Mouse (Mus musculus): ENCODE data around the gene Vps16.

Vps16 gene

GRCm38 (mm10) chr2:130457871-130458270, 33.7 kb downstream of the Vps16 start:
- DNase-seq (ENCODE audit: low read depth, low spot score): no peak

- no peak for DNase-seq (ENCODE audit: low read depth, low spot score)
Observed at GRCm38 (mm10) chr2:130459576-130459975, 35.4 kb downstream of the Vps16 start.

- no peak for DNase-seq (ENCODE audit: low read depth, low spot score)
Observed at GRCm38 (mm10) chr2:130461287-130462071, 37.3 kb downstream of the Vps16 start.

- DNase-seq (ENCODE audit: low read depth, low spot score): no peak
Observed at GRCm38 (mm10) chr2:130466438-130466837, 42.3 kb downstream of the Vps16 start.

DNA sequence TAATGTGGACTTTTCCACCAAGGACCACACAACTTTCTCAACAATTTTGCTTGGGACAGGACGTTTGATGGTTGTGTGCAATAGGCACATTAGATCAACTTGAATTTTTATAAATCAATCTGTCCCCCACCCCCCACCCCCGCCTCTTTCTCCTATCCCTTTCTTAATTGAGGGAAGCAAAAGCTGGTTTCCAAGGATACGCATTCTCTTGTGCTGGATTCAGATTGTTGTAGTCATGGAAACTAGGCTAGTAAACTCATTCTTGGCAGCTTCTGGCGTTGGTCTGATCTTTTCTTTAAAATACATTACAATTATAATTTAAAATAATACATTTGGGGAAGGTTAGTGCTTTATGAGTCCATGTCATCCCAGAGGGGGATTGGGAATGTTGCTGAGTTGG, 45.2 kb downstream of the Vps16 start:
- DNase-seq (ENCODE audit: low read depth, low spot score): no peak

DNA sequence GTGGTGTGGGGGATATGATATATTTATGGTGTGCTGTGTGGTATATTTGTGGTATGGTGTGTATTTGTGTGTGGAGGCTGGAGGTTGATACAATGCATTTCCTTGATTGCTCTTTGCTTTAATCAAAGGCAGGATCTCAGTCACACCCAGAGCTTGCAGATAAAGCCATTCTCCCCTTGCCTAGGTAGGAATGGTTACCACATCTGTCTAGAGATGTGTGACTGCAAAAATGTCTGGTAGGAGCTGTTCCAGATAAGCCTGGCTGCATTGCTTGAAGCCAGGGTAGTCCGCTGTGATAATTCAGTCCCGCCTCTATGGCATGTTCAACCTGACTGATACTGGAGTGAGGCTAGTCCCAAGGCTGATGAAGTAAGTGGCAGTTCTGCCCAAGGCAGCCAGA, 45.8 kb downstream of the Vps16 start:
- DNase-seq (ENCODE audit: low read depth, low spot score): no peak

DNA sequence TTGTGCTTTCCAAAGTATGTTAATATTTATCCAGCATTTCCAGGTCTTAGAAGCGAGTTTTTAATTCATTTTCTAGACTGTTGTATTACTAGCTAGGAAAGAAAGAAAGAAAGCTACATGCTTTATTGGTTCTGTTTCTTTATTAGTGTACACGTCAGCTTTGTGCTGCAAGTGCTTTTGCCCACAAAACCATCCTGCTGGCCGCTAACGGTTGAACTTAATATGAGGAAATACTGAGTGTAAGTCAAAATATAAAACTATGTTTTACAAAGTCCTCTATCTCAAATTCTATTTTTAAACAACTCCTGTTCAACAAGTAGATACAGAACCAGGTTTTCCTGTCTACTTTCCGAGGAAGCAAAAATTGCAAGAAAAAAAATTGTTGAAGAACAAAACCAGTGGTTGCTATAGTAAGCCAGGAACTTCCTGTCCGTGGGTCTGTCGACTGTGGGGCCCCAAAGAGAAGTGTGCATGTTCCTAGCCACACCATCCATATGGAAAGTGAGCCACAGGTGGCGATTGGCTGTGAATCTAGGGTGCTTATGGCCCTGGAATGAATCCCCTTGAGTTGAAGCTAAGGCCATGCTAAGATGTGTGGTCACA, 48.9 kb downstream of the Vps16 start:
- DNase-seq (ENCODE audit: low read depth, low spot score): no peak

DNA sequence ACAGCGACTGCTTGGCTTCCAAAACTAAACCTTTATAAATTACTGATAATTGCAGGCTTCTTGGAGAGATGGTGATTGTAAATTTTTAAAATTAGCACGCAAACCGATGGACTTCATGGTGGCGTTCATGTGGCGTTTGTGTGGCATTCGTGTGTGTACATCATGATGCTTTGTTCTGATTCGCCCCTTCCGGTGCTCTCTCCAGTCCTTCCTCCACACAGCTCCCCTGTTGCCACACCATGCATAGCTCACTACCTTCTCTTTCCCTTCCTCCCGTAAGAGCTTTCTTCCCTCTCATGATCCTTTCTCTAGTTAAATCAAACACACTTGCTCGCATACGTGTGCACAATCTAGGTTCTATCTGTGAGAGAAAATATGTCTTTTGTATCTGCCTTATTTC, 51.6 kb downstream of the Vps16 start:
- no peak for DNase-seq (ENCODE audit: low read depth, low spot score)

- DNase-seq (ENCODE audit: low read depth, low spot score): no peak
Observed at GRCm38 (mm10) chr2:130476666-130477297, 52.6 kb downstream of the Vps16 start.

- no peak for DNase-seq (ENCODE audit: low read depth, low spot score)
Observed at GRCm38 (mm10) chr2:130482177-130482576, 58.0 kb downstream of the Vps16 start.

DNA sequence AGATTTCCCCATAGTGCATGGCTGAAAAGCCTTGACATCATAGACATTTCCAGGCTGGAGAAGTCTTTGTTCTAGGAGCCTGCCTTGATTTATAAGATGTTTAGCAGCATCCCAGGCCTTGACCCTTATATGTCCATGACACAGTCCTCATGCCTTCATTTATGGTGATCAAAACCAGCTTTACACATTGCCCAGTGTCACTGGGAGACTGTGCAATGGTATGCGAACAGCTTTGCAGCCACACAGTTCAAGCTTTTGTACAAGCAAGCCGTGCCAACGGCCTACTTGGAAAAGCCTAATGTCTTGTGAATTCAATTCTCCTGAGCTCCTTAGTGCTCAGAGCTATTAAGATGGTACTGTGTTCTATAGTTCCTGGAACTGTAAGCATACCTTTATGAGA, 58.6 kb downstream of the Vps16 start:
- no peak for DNase-seq (ENCODE audit: low read depth, low spot score)

- DNase-seq (ENCODE audit: low read depth, low spot score): no peak
Observed at GRCm38 (mm10) chr2:130484206-130484605, 60.1 kb downstream of the Vps16 start.

DNA sequence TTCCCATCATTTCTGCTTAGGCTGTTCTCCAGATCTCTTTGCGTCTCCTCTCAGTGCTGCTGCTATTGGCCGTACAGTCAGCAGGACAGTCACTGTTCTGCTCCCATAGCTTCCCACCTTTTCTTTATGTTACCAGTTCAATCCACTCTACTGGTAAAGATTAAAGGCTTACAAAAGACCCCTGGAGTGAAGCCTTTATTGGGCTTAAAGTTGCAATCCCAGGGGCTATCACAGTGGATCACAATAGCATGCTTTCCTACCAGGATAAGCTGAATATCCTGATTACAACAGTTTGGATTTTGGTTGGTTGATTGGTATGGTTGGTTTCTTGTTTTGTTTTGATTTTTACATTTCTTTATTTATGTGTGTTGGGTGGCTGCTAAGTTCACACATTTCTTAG, 63.9 kb downstream of the Vps16 start:
- DNase-seq (ENCODE audit: low read depth, low spot score): no peak

GRCm38 (mm10) chr2:130488600-130488999, 64.5 kb downstream of the Vps16 start:
- DNase-seq (ENCODE audit: low read depth, low spot score): no peak

DNA sequence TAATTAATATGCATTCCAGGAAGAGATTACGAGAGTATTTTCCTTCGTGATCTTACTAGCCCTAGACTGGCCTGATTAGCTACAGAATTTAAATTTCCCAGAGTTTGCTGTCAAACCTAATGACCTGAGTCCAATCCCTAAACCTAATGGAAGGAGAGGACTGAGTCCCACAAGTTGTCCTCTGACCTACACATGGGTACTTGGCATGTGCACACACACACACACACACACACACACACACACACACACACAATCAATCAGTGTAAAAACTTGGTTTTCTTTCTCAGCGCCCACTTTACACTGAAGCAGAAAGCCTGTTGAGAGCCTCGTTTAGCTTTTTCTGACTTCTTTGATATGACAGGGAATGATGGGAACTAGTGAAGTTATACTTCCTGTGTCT, 67.0 kb downstream of the Vps16 start:
- no peak for DNase-seq (ENCODE audit: low read depth, low spot score)

- no peak for DNase-seq (ENCODE audit: low read depth, low spot score)
Observed at GRCm38 (mm10) chr2:130491587-130491986, 67.4 kb downstream of the Vps16 start.
